Mouse (Mus musculus): ENCODE measurements at regions not wholly inside any gene's neighbourhood (a gene's known extent, or its start where the extent isn't known, plus 50 kb on each side); places are given as distances from the start of the nearest gene placed in this dataset.

- no peak for DNase-seq (ENCODE audit: low spot score)
These were observed 69.0 kb upstream of the Egln3 start for GRCm38 (mm10) chr12:54272696-54273095.

GRCm38 (mm10) chr12:54272226-54272625, 68.6 kb upstream of the Egln3 start:
- no peak for DNase-seq (ENCODE audit: low spot score)

- no peak for DNase-seq (ENCODE audit: low spot score)
These were observed 62.2 kb upstream of the Egln3 start for GRCm38 (mm10) chr12:54265852-54266251.

GRCm38 (mm10) chr12:54264893-54265835, 61.5 kb upstream of the Egln3 start:
- DNase-seq (ENCODE audit: low spot score) = no peak

- DNase-seq (ENCODE audit: low spot score) = no peak
These were observed 60.7 kb upstream of the Egln3 start for GRCm38 (mm10) chr12:54264418-54264733.

- peak; percentile 44 for DNase-seq (ENCODE audit: low spot score)
These were observed 60.2 kb upstream of the Egln3 start for GRCm38 (mm10) chr12:54263733-54264417.

GRCm38 (mm10) chr12:54262236-54263005, 58.8 kb upstream of the Egln3 start:
- no peak for DNase-seq (ENCODE audit: low spot score)

GRCm38 (mm10) chr12:54261426-54261825, 57.8 kb upstream of the Egln3 start:
- no peak for DNase-seq (ENCODE audit: low spot score)

GRCm38 (mm10) chr12:54260502-54260901, 56.8 kb upstream of the Egln3 start:
- DNase-seq (ENCODE audit: low spot score) = no peak

- no peak for DNase-seq (ENCODE audit: low spot score)
These were observed 54.2 kb upstream of the Egln3 start for GRCm38 (mm10) chr12:54257776-54258433.

- no peak for DNase-seq (ENCODE audit: low spot score)
These were observed 53.0 kb upstream of the Egln3 start for GRCm38 (mm10) chr12:54256506-54257128.

Measured in embryo, embryonic 10 days (tissue).